Mouse (Mus musculus) layer of hippocampus, postnatal 25 days (tissue): ENCODE measurements around the gene Olfr1137. TPM values are rescaled to one million over a fixed set of nuclear protein-coding genes. Genes with fewer than 3 reads are reported as not detected.

Experiments used
- DNase-seq, 2 experiments: peaks; one replicate each; pipeline ENCODE4 v3.0.0; 2022; ENCODE audit warnings: mixed read lengths in 2 of 2, low spot score in 1 of 2; ENCODE audit errors: extremely low spot score in 1 of 2
- total RNA-seq, 2 experiments: library from RNA; stranded (reverse); gene quantifications; 2 replicates each; pipeline ENCODE4 v1.2.3; 2021

The Olfr1137 gene
- not detected for total RNA-seq

GRCm38 (mm10) chr2:87713079-87713478, at the start of gene Olfr1137:
TSS of gene Olfr1137 (minus strand) at chr2:87713179.
- no peak for DNase-seq

DNA sequence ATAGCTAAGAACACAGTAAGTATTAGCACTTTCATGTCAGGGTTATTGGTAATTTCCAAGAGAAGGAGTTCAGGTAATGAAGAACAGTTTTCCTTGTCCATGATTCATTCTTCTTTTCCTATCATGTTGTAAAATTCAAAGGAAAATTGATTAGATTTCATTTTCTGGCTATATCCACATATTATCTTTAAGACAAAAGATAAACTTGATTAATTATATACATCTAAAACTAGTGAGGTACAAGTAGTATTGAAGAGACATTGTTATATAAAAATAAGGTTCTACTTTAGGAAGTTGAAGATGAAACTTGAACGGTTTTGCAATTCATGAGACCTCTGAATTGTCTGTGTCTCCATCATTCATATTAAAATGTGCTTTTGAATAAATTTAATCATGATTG, 40.9 kb upstream of the Olfr1137 start, which contains the start of gene Olfr1141:
Olfr1141 (minus strand) TSS at position 101 of the 400 bp plus-strand sequence.
- DNase-seq: no peak

- no peak for DNase-seq
Measured at GRCm38 (mm10) chr2:87743452-87743851, 30.5 kb upstream of the Olfr1137 start, which contains the start of gene Olfr1140. TSS of gene Olfr1140 (plus strand) at chr2:87743752.

- no peak for DNase-seq
Measured at GRCm38 (mm10) chr2:87739878-87740277, 26.9 kb upstream of the Olfr1137 start, which contains the start of gene Olfr1138. TSS of gene Olfr1138 (minus strand) at chr2:87739978.

DNA sequence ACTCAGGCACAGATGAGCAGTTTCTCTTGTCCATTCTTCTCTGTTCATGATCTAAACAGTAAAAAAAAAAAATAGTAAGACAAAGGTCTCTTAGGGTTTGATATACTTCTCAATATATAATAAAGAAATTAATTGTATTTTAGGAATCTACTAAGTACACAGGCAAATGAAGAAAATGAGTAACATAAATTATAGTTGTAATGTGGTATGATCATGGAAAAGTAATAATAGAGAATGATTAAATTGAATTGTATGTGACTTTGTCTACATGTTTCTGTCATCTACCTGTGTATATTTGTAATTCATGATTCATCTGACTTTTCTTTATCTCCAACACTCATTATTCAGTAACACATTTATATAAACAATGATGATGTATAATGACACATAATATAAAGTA, 19.1 kb downstream of the Olfr1137 start, which contains the start of gene Olfr1136:
Olfr1136 (minus strand) TSS at position 101 of the 400 bp plus-strand sequence.
- no peak for DNase-seq

- no peak for DNase-seq
Measured at GRCm38 (mm10) chr2:87673564-87673963, 39.4 kb downstream of the Olfr1137 start, which contains the start of gene Olfr1135. TSS of gene Olfr1135 (minus strand) at chr2:87673664.

Other genes with a start within 250 kb of the Olfr1137 start
- gene Pramel7, start 216.1 kb downstream of the Olfr1137 start, total RNA-seq: not detected
- gene Pramel6, start 206.6 kb downstream of the Olfr1137 start, total RNA-seq: not detected
- not detected for gene Olfr153, start 181.4 kb downstream of the Olfr1137 start, total RNA-seq
- not detected for gene Olfr1128, start 167.6 kb downstream of the Olfr1137 start, total RNA-seq
- not detected for gene Olfr1129, start 139.3 kb downstream of the Olfr1137 start, total RNA-seq
- gene Olfr1130, start 107.0 kb downstream of the Olfr1137 start, total RNA-seq: not detected
- not detected for gene Olfr1131, start 86.1 kb downstream of the Olfr1137 start, total RNA-seq
- not detected for gene Olfr1132, start 75.6 kb downstream of the Olfr1137 start, total RNA-seq
- not detected for gene Olfr1133, start 65.8 kb downstream of the Olfr1137 start, total RNA-seq
- gene Olfr1134, start 54.7 kb downstream of the Olfr1137 start, total RNA-seq: not detected
- gene Olfr1135, start 39.5 kb downstream of the Olfr1137 start, total RNA-seq: not detected
- gene Olfr1136, start 19.2 kb downstream of the Olfr1137 start, total RNA-seq: not detected
- gene Olfr1138, start 26.8 kb upstream of the Olfr1137 start, total RNA-seq: not detected
- not detected for gene Olfr1140, start 30.6 kb upstream of the Olfr1137 start, total RNA-seq
- gene Olfr1141, start 40.8 kb upstream of the Olfr1137 start, total RNA-seq: not detected
- not detected for gene Olfr152, start 66.3 kb upstream of the Olfr1137 start, total RNA-seq
- not detected for gene Olfr1143, start 87.4 kb upstream of the Olfr1137 start, total RNA-seq
- not detected for gene Olfr1145, start 96.6 kb upstream of the Olfr1137 start, total RNA-seq
- gene Olfr1148, start 117.4 kb upstream of the Olfr1137 start, total RNA-seq: not detected
- not detected for gene Olfr1150-ps1, start 130.8 kb upstream of the Olfr1137 start, total RNA-seq
- gene Olfr1151, start 142.7 kb upstream of the Olfr1137 start, total RNA-seq: not detected
- not detected for gene Olfr1152, start 153.3 kb upstream of the Olfr1137 start, total RNA-seq
- not detected for gene Olfr1153, start 181.8 kb upstream of the Olfr1137 start, total RNA-seq
- gene Olfr1154, start 192.0 kb upstream of the Olfr1137 start, total RNA-seq: not detected
- not detected for gene Olfr1155, start 232.0 kb upstream of the Olfr1137 start, total RNA-seq
- under 1 TPM in 1 of 2 experiments, not detected in 1; 0.14 TPM for gene Olfr1156, start 239.9 kb upstream of the Olfr1137 start, total RNA-seq